Mouse (Mus musculus): ENCODE results near the gene Oma1. TPM values are rescaled to one million over a fixed set of nuclear protein-coding genes. Genes with fewer than 3 reads are reported as not detected.

Gene Oma1
- total and polyA plus RNA-seq, 2 experiments from 2014 or later, result 7.7 to 8.6 TPM

GRCm38 (mm10) chr4:103346058-103346457 lies 32.4 kb downstream of the Oma1 start:
- H3K27me3 ChIP-seq (ENCODE audit: insufficient read depth, low read length), result no peaks in the 10 kb centered on the region

GRCm38 (mm10) chr4:103346849-103347248 lies 33.2 kb downstream of the Oma1 start:
- no peaks in the 10 kb centered on the region for H3K9me3 ChIP-seq (ENCODE audit: low read length)
- ATAC-seq (ENCODE audit: low FRiP score), result no peak
- no peaks in the 10 kb centered on the region for H3K27me3 ChIP-seq (ENCODE audit: insufficient read depth, low read length)
- H3K9ac ChIP-seq (replicated peaks; ENCODE audit: low read length, poor library complexity, severe bottlenecking), result no peak overlapping the region
- no peaks in the 10 kb centered on the region for H3K4me1 ChIP-seq (ENCODE audit: insufficient read depth, low read length)
- no peak overlapping the region for H3K4me2 ChIP-seq (ENCODE audit: low read depth, low read length, poor library complexity, severe bottlenecking)
- no peak for DNase-seq (ENCODE audit: low spot score)
- no peak overlapping the region for H3K4me3 ChIP-seq (ENCODE audit: low read depth, low read length)
- H3K27ac ChIP-seq (ENCODE audit: low read depth, low read length), result no peak overlapping the region
- 77% methylated on average over 5 of the region's 5 CpGs for WGBS
- no peaks in the 10 kb centered on the region for H3K36me3 ChIP-seq (ENCODE audit: insufficient read depth, low read length)
- no peak for TF ChIP-seq CTCF (IDR thresholded peaks at IDR 0.05)

More at GRCm38 (mm10) chr4:103346058-103346457, 32.4 kb downstream of the Oma1 start:
- Histone ChIP-seq H3K4me1 (ENCODE audit: insufficient read depth, low read length) (no peaks in the 10 kb centered on the region), H3K4me2 (ENCODE audit: low read depth, low read length, poor library complexity, severe bottlenecking) (no peak overlapping the region), H3K36me3 (ENCODE audit: insufficient read depth, low read length) (no peaks in the 10 kb centered on the region), H3K27ac (ENCODE audit: low read depth, low read length) (no peak overlapping the region), H3K9ac (replicated peaks; ENCODE audit: low read length, poor library complexity, severe bottlenecking) (no peak overlapping the region), H3K9me3 (ENCODE audit: low read length) (no peaks in the 10 kb centered on the region), H3K4me3 (ENCODE audit: low read depth, low read length) (no peak overlapping the region)
- 40% methylated on average over 2 of the region's 2 CpGs for WGBS
- no peak for ATAC-seq (ENCODE audit: low FRiP score)
- DNase-seq (ENCODE audit: low spot score), result peak; percentile 86
- TF ChIP-seq CTCF (IDR thresholded peaks at IDR 0.05), result peak; percentile 84

- 90% methylated on average over 4 of the region's 4 CpGs for WGBS
- ATAC-seq (ENCODE audit: low FRiP score), result no peak
- peak; percentile 41 for TF ChIP-seq CTCF (IDR thresholded peaks at IDR 0.05)
Measured at GRCm38 (mm10) chr4:103349219-103349618, 35.6 kb downstream of the Oma1 start.

GRCm38 (mm10) chr4:103352926-103353325 lies 39.3 kb downstream of the Oma1 start:
- no peak for DNase-seq (ENCODE audit: low spot score)
- no peak overlapping the region for H3K9ac ChIP-seq (replicated peaks; ENCODE audit: low read length, poor library complexity, severe bottlenecking)

More at GRCm38 (mm10) chr4:103349219-103349618, 35.6 kb downstream of the Oma1 start:
- no peaks in the 10 kb centered on the region for H3K36me3 ChIP-seq (ENCODE audit: insufficient read depth, low read length)
- H3K4me3 ChIP-seq (ENCODE audit: low read depth, low read length), result no peak overlapping the region
- no peak overlapping the region for H3K27ac ChIP-seq (ENCODE audit: low read depth, low read length)
- H3K9ac ChIP-seq (replicated peaks; ENCODE audit: low read length, poor library complexity, severe bottlenecking), result no peak overlapping the region
- no peaks in the 10 kb centered on the region for H3K9me3 ChIP-seq (ENCODE audit: low read length)
- no peak overlapping the region for H3K4me2 ChIP-seq (ENCODE audit: low read depth, low read length, poor library complexity, severe bottlenecking)
- H3K27me3 ChIP-seq (ENCODE audit: insufficient read depth, low read length), result no peaks in the 10 kb centered on the region
- DNase-seq (ENCODE audit: low spot score), result no peak
- no peaks in the 10 kb centered on the region for H3K4me1 ChIP-seq (ENCODE audit: insufficient read depth, low read length)

GRCm38 (mm10) chr4:103357457-103357856 lies 43.8 kb downstream of the Oma1 start:
- no peak for TF ChIP-seq CTCF (IDR thresholded peaks at IDR 0.05)
- Histone ChIP-seq H3K4me1 (ENCODE audit: insufficient read depth, low read length) (no peaks in the 10 kb centered on the region), H3K27ac (ENCODE audit: low read depth, low read length) (no peak overlapping the region), H3K27me3 (ENCODE audit: insufficient read depth, low read length) (no peaks in the 10 kb centered on the region), H3K36me3 (ENCODE audit: insufficient read depth, low read length) (no peaks in the 10 kb centered on the region), H3K9ac (replicated peaks; ENCODE audit: low read length, poor library complexity, severe bottlenecking) (no peak overlapping the region), H3K4me2 (ENCODE audit: low read depth, low read length, poor library complexity, severe bottlenecking) (no peak overlapping the region), H3K4me3 (ENCODE audit: low read depth, low read length) (no peak overlapping the region), H3K9me3 (ENCODE audit: low read length) (no peaks in the 10 kb centered on the region)
- ATAC-seq (ENCODE audit: low FRiP score), result no peak
- WGBS, result 92% methylated on average over 3 of the region's 3 CpGs
- no peak for DNase-seq (ENCODE audit: low spot score)

More at GRCm38 (mm10) chr4:103352926-103353325, 39.3 kb downstream of the Oma1 start:
- no peaks in the 10 kb centered on the region for H3K36me3 ChIP-seq (ENCODE audit: insufficient read depth, low read length)
- no peaks in the 10 kb centered on the region for H3K4me1 ChIP-seq (ENCODE audit: insufficient read depth, low read length)
- H3K4me2 ChIP-seq (ENCODE audit: low read depth, low read length, poor library complexity, severe bottlenecking), result no peak overlapping the region
- no peaks in the 10 kb centered on the region for H3K27me3 ChIP-seq (ENCODE audit: insufficient read depth, low read length)
- H3K4me3 ChIP-seq (ENCODE audit: low read depth, low read length), result no peak overlapping the region
- no peaks in the 10 kb centered on the region for H3K9me3 ChIP-seq (ENCODE audit: low read length)
- ATAC-seq (ENCODE audit: low FRiP score), result no peak
- no peak for TF ChIP-seq CTCF (IDR thresholded peaks at IDR 0.05)
- WGBS, result 58% methylated on average over 5 of the region's 5 CpGs
- no peak overlapping the region for H3K27ac ChIP-seq (ENCODE audit: low read depth, low read length)

- no peaks in the 10 kb centered on the region for H3K4me1 ChIP-seq (ENCODE audit: insufficient read depth, low read length)
- H3K4me3 ChIP-seq (ENCODE audit: low read depth, low read length), result no peak overlapping the region
- no peak for TF ChIP-seq CTCF (IDR thresholded peaks at IDR 0.05)
- no peaks in the 10 kb centered on the region for H3K27me3 ChIP-seq (ENCODE audit: insufficient read depth, low read length)
- H3K36me3 ChIP-seq (ENCODE audit: insufficient read depth, low read length), result no peaks in the 10 kb centered on the region
- no peak for DNase-seq (ENCODE audit: low spot score)
- no peaks in the 10 kb centered on the region for H3K9me3 ChIP-seq (ENCODE audit: low read length)
- no peak overlapping the region for H3K4me2 ChIP-seq (ENCODE audit: low read depth, low read length, poor library complexity, severe bottlenecking)
- WGBS, result 84% methylated on average over 9 of the region's 9 CpGs
- no peak overlapping the region for H3K9ac ChIP-seq (replicated peaks; ENCODE audit: low read length, poor library complexity, severe bottlenecking)
- ATAC-seq (ENCODE audit: low FRiP score), result no peak
- no peak overlapping the region for H3K27ac ChIP-seq (ENCODE audit: low read depth, low read length)
Measured at GRCm38 (mm10) chr4:103358941-103359448, 45.4 kb downstream of the Oma1 start.

Data from midbrain, postnatal 0 days (tissue).